Mouse (Mus musculus) embryonic fibroblast, embryonic 13.5 days (primary cell): ENCODE results near the gene Ankra2. TPM values are rescaled to one million over a fixed set of nuclear protein-coding genes. Genes with fewer than 3 reads are reported as not detected.

ENCODE experiments used
- H3K27ac ChIP-seq: 2 replicates; pipeline ENCODE4 v1.5.1; 2012; ENCODE audit warnings: low read length, control low read depth, inconsistent platforms; ENCODE audit not compliant: insufficient read depth
- H3K4me1 ChIP-seq: 2 replicates; pipeline ENCODE4 v1.6.1; 2011; ENCODE audit warnings: low read length; ENCODE audit not compliant: control insufficient read depth, insufficient read depth
- H3K4me3 ChIP-seq: 2 replicates; pipeline ENCODE4 v1.5.1; 2011; ENCODE audit warnings: mild to moderate bottlenecking, control low read depth, low read length; ENCODE audit not compliant: insufficient read depth
- CTCF ChIP-seq: IDR thresholded peaks from 2 replicates; pipeline ENCODE4 v1.5.1; 2011; ENCODE audit warnings: mild to moderate bottlenecking, control low read depth, low read length, moderate library complexity, borderline replicate concordance; ENCODE audit not compliant: insufficient read depth
- POLR2A ChIP-seq: IDR thresholded peaks from 2 replicates; pipeline ENCODE4 v1.6.1; 2011; ENCODE audit warnings: low read depth, mild to moderate bottlenecking, control low read depth, low read length, moderate library complexity
- polyA plus RNA-seq: library from polyadenylated mRNA; stranded (reverse); fragments of >200 nt; gene quantifications from 2 replicates; pipeline ENCODE4 v1.2.4, GENCODE M21; 2011; ENCODE audit warnings: low read depth; ENCODE audit not compliant: missing spikeins, insufficient read length

The Ankra2 gene
- polyA plus RNA-seq, 1 experiment: 29.5 TPM

GRCm38 (mm10) chr13:98296072-98296471 lies 33.2 kb downstream of the Ankra2 start:
- Histone ChIP-seq H3K27ac (no peak overlapping the region), H3K4me1 (no peaks in the 10 kb centered on the region), H3K4me3 (no peak overlapping the region)
- no peak for TF ChIP-seq POLR2A
- no peak for TF ChIP-seq CTCF

GRCm38 (mm10) chr13:98297883-98298482 lies 35.1 kb downstream of the Ankra2 start:
- H3K4me3 ChIP-seq: no peak overlapping the region
- TF ChIP-seq POLR2A (no peak), CTCF (no peak)
- no peaks in the 10 kb centered on the region for H3K4me1 ChIP-seq
- H3K27ac ChIP-seq: no peak overlapping the region

- Histone ChIP-seq H3K4me3 (no peak overlapping the region), H3K4me1 (no peaks in the 10 kb centered on the region), H3K27ac (no peak overlapping the region)
- TF ChIP-seq POLR2A: no peak
- peak; percentile 73; the same call in 1 of the 2 replicates for TF ChIP-seq CTCF
Observed at GRCm38 (mm10) chr13:98298833-98299758, 36.2 kb downstream of the Ankra2 start.

GRCm38 (mm10) chr13:98305257-98305656 lies 42.4 kb downstream of the Ankra2 start:
- TF ChIP-seq CTCF (no peak), POLR2A (no peak)
- Histone ChIP-seq H3K4me3 (no peak overlapping the region), H3K4me1 (peaks cover 3% of the 10 kb centered on the region; the same call in 1 of the 2 replicates), H3K27ac (no peak overlapping the region)

- TF ChIP-seq CTCF: no peak
- no peak for TF ChIP-seq POLR2A
- Histone ChIP-seq H3K27ac (no peak overlapping the region), H3K4me1 (peaks cover 3% of the 10 kb centered on the region; the same call in 1 of the 2 replicates), H3K4me3 (no peak overlapping the region)
Observed at GRCm38 (mm10) chr13:98306393-98306792, 43.5 kb downstream of the Ankra2 start.

GRCm38 (mm10) chr13:98306852-98307475 lies 44.1 kb downstream of the Ankra2 start:
- no peak for TF ChIP-seq CTCF
- TF ChIP-seq POLR2A: no peak
- Histone ChIP-seq H3K4me1 (peaks cover 3% of the 10 kb centered on the region; the same call in 1 of the 2 replicates), H3K27ac (peak overlapping the region; percentile 41; the same call in 1 of the 2 replicates), H3K4me3 (no peak overlapping the region)

GRCm38 (mm10) chr13:98308004-98308403 lies 45.1 kb downstream of the Ankra2 start:
- Histone ChIP-seq H3K4me3 (no peak overlapping the region), H3K4me1 (peaks cover 3% of the 10 kb centered on the region; the same call in 1 of the 2 replicates)
- TF ChIP-seq CTCF (no peak), POLR2A (no peak)

GRCm38 (mm10) chr13:98308724-98309123 lies 45.9 kb downstream of the Ankra2 start:
- Histone ChIP-seq H3K4me1 (peaks cover 3% of the 10 kb centered on the region), H3K27ac (no peak overlapping the region), H3K4me3 (no peak overlapping the region)
- TF ChIP-seq POLR2A (no peak), CTCF (no peak)

More at GRCm38 (mm10) chr13:98308004-98308403, 45.1 kb downstream of the Ankra2 start:
- peak overlapping the region; percentile 78 for H3K27ac ChIP-seq

- Histone ChIP-seq H3K4me3 (no peak overlapping the region), H3K27ac (no peak overlapping the region), H3K4me1 (peaks cover 3% of the 10 kb centered on the region)
- TF ChIP-seq POLR2A: no peak
- no peak for TF ChIP-seq CTCF
Observed at GRCm38 (mm10) chr13:98311597-98311996, 48.7 kb downstream of the Ankra2 start.
